Mouse (Mus musculus) G1E-ER4 (cell line): ENCODE results near the gene Olfr960. TPM values are rescaled to one million over a fixed set of nuclear protein-coding genes. Genes with fewer than 3 reads are reported as not detected.

ENCODE experiments used
- GATA1 ChIP-seq: IDR thresholded peaks from one replicate; pipeline ENCODE4 v1.8.0; 2012; ENCODE audit warnings: low read length, inconsistent platforms
- polyA plus RNA-seq: library from polyadenylated mRNA; stranded (reverse); fragments of >175 nt; gene quantifications from 2 replicates; pipeline ENCODE4 v1.2.3, GENCODE M21; 2012

Gene Olfr960
- polyA plus RNA-seq, 1 experiment: not detected

DNA sequence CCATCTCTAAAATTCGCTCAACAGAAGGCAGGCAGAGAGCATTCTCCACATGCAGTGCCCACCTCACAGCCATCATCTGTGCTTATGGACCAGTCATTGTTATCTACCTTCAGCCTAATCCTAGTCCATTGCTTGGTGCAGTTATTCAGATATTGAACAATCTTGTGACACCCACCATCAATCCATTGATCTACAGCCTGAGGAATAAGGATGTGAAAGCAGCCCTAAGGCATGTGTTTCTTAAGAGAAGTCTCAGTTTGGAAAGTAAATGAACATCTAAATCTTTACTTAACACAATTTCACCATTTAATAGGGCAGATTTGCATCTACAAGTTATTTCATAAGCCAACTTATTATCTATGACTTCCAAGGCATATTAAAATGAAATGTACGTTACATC lies 48.5 kb downstream of the Olfr960 start:
- TF ChIP-seq GATA1: no peak

Other genes starting within 250 kb of the Olfr960 start
- gene Olfr951, start 234.0 kb upstream of the Olfr960 start, polyA plus RNA-seq: not detected in 2 replicates
- not detected in 2 replicates for gene Olfr952, start 194.2 kb upstream of the Olfr960 start, polyA plus RNA-seq
- not detected in 2 replicates for gene Olfr954, start 164.7 kb upstream of the Olfr960 start, polyA plus RNA-seq
- not detected in 2 replicates for gene Olfr955, start 149.4 kb upstream of the Olfr960 start, polyA plus RNA-seq
- gene Olfr44, start 127.4 kb upstream of the Olfr960 start, polyA plus RNA-seq: not detected in 2 replicates
- not detected in 2 replicates for gene Olfr957, start 105.6 kb upstream of the Olfr960 start, polyA plus RNA-seq
- not detected in 2 replicates for gene Olfr958, start 67.3 kb upstream of the Olfr960 start, polyA plus RNA-seq
- not detected in 2 replicates for gene Olfr959, start 45.8 kb upstream of the Olfr960 start, polyA plus RNA-seq
- gene AW551984, start 17.0 kb upstream of the Olfr960 start, polyA plus RNA-seq: not detected in 2 replicates
- gene Olfr148, start 10.7 kb upstream of the Olfr960 start, polyA plus RNA-seq: not detected in 2 replicates
- gene Olfr961, start 23.7 kb downstream of the Olfr960 start, polyA plus RNA-seq: not detected in 2 replicates
- not detected in 2 replicates for gene Olfr963, start 45.8 kb downstream of the Olfr960 start, polyA plus RNA-seq
- not detected in 2 replicates for gene Olfr149, start 85.7 kb downstream of the Olfr960 start, polyA plus RNA-seq
- gene Olfr965, start 90.0 kb downstream of the Olfr960 start, polyA plus RNA-seq: not detected in 2 replicates
- not detected in 2 replicates for gene Olfr150, start 109.6 kb downstream of the Olfr960 start, polyA plus RNA-seq
- gene Olfr967, start 124.9 kb downstream of the Olfr960 start, polyA plus RNA-seq: not detected in 2 replicates
- not detected in 2 replicates for gene Olfr968, start 161.9 kb downstream of the Olfr960 start, polyA plus RNA-seq
- gene Olfr969, start 169.6 kb downstream of the Olfr960 start, polyA plus RNA-seq: not detected in 2 replicates
- gene Olfr970, start 187.5 kb downstream of the Olfr960 start, polyA plus RNA-seq: not detected in 2 replicates
- gene Olfr971, start 215.5 kb downstream of the Olfr960 start, polyA plus RNA-seq: not detected in 2 replicates
- not detected in 2 replicates for gene Olfr972, start 245.0 kb downstream of the Olfr960 start, polyA plus RNA-seq